Mouse (Mus musculus) brain, adult 2 months (tissue): ENCODE data around the gene Gm45713.
"Not testable (repeated sequence)": the region's sequence is repeated elsewhere in the genome, so short reads cannot be mapped to it uniquely, and the experiment has no call there.

Source experiments
- DNase-seq: peaks from one replicate; pipeline ENCODE4 v3.0.0; 2011; ENCODE audit warnings: low read depth, low spot score

Gm45713 gene

GRCm38 (mm10) chr7:45162996-45163615, 27.1 kb upstream of the Gm45713 start:
- DNase-seq = no peak

GRCm38 (mm10) chr7:45162551-45162950, 26.5 kb upstream of the Gm45713 start:
- DNase-seq = peak; percentile 73

- peak; percentile 99 for DNase-seq
Observed at GRCm38 (mm10) chr7:45161612-45162473, 25.8 kb upstream of the Gm45713 start.

GRCm38 (mm10) chr7:45160866-45161265, 24.8 kb upstream of the Gm45713 start:
- no peak for DNase-seq

- no peak for DNase-seq
Observed at GRCm38 (mm10) chr7:45160316-45160800, 24.3 kb upstream of the Gm45713 start.

GRCm38 (mm10) chr7:45158991-45159390, 23.0 kb upstream of the Gm45713 start:
- DNase-seq = no peak

- peak; percentile 80 for DNase-seq
Observed at GRCm38 (mm10) chr7:45157459-45157858, 21.4 kb upstream of the Gm45713 start.

- DNase-seq = no peak
Observed at GRCm38 (mm10) chr7:45156206-45156605, 20.2 kb upstream of the Gm45713 start.

- DNase-seq = no peak
Observed at GRCm38 (mm10) chr7:45155590-45155989, 19.6 kb upstream of the Gm45713 start.

- peak; percentile 62 for DNase-seq
Observed at GRCm38 (mm10) chr7:45154993-45155514, 19.0 kb upstream of the Gm45713 start.

- DNase-seq = peak; percentile 98
Observed at GRCm38 (mm10) chr7:45154096-45154992, 18.3 kb upstream of the Gm45713 start, which contains the start of the genes Pih1d1 and Aldh16a1. Pih1d1 (plus strand) TSS chr7:45154303. Aldh16a1 (minus strand) TSS chr7:45154584.

- DNase-seq = no peak
Observed at GRCm38 (mm10) chr7:45153586-45153985, 17.6 kb upstream of the Gm45713 start.

GRCm38 (mm10) chr7:45153052-45153451, 17.0 kb upstream of the Gm45713 start:
- not testable (repeated sequence) for DNase-seq

- no peak for DNase-seq
Observed at GRCm38 (mm10) chr7:45151303-45151702, 15.3 kb upstream of the Gm45713 start.

- no peak for DNase-seq
Observed at GRCm38 (mm10) chr7:45150321-45150720, 14.3 kb upstream of the Gm45713 start.

- no peak for DNase-seq
Observed at GRCm38 (mm10) chr7:45149545-45149944, 13.5 kb upstream of the Gm45713 start.

GRCm38 (mm10) chr7:45148534-45149098, 12.6 kb upstream of the Gm45713 start:
- DNase-seq = no peak

- DNase-seq = no peak
Observed at GRCm38 (mm10) chr7:45147899-45148298, 11.9 kb upstream of the Gm45713 start.

GRCm38 (mm10) chr7:45147267-45147666, 11.2 kb upstream of the Gm45713 start:
- DNase-seq = no peak

GRCm38 (mm10) chr7:45145460-45145859, 9.4 kb upstream of the Gm45713 start:
- DNase-seq = no peak
